Mouse (Mus musculus): Measurements from ENCODE around the gene Pigv. TPM values are rescaled to one million over a fixed set of nuclear protein-coding genes. Genes with fewer than 3 reads are reported as not detected.

Pigv gene
- total and polyA plus RNA-seq, 3 experiments, result 2.9 to 5.0 (median 3.7) TPM

DNA sequence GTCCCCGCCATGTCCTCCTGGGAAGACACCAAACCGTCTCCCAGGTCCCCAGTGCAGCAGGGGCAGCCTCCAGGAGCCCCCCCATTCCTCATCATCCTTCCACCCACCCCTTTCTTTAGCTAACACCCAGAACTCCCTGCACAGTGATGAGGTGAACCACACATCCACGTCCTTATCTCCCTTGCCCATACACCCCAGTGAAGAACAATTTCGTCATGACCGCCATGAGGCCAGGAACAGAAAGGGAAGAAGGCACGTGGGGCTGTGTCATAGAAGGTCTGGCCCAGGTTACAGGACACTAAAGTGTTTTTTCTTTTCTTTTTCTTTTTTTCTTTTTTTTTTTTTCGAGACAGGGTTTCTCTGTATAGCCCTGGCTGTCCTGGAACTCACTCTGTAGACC is 47.6 kb downstream of the Pigv start:
- no peak for DNase-seq (ENCODE audit: extremely low read depth)
- H3K27me3 ChIP-seq (replicated peaks), result no peaks in the 10 kb centered on the region
- H3K4me1 ChIP-seq (ENCODE audit: control insufficient read depth in 1 of 2, insufficient read depth in 2 of 2), result peaks cover 36 to 87% of the 10 kb centered on the region in 2 experiments
- dilution Hi-C loops (cut with MboI; ENCODE audit: extremely low pct_ligation_motif_present, extremely low pct_unique_long_range_greater_than_20kb, low sequenced_read_pairs) (no loop called here), in situ Hi-C loops (cut with MboI; ENCODE audit: low pct_ligation_motif_present, low pct_unique_long_range_greater_than_20kb, low sequenced_read_pairs) (no loop called here)
- no peak overlapping the region for H3K27ac ChIP-seq (ENCODE audit: insufficient read depth, low read depth)
- H3K9me3 ChIP-seq (replicated peaks; ENCODE audit: low read length), result no peaks in the 10 kb centered on the region
- H3K4me2 ChIP-seq (ENCODE audit: insufficient read depth, low read depth, poor library complexity, severe bottlenecking), result no peak overlapping the region
- H3K9ac ChIP-seq (ENCODE audit: insufficient read depth, low read depth), result no peak overlapping the region
- peaks cover 16 to 56% of the 10 kb centered on the region in 2 experiments for H3K36me3 ChIP-seq (replicated peaks in 1 of 2; ENCODE audit: control insufficient read depth in 1 of 2, insufficient read depth in 1 of 2, low read length in 1 of 2)
- TF ChIP-seq IRF4 (IDR thresholded peaks at IDR 0.05; ENCODE audit: low read depth, low read length), result no peak
- TF ChIP-seq ZNF384 (IDR thresholded peaks at IDR 0.05; ENCODE audit: low read depth, low read length), result no peak
- TF ChIP-seq CHD1 (IDR thresholded peaks at IDR 0.05; ENCODE audit: low read depth, low read length), result no peak
- no peak for TF ChIP-seq TCF12 (IDR thresholded peaks at IDR 0.05; ENCODE audit: low read depth, low read length)
- no peak for TF ChIP-seq ZMIZ1 (IDR thresholded peaks at IDR 0.05; ENCODE audit: low read depth, low read length)
- peaks cover 16% of the 10 kb centered on the region for H3K79me2 ChIP-seq (replicated peaks; ENCODE audit: control insufficient read depth, extremely low read depth, insufficient read depth, poor library complexity, severe bottlenecking)
- H3K4me3 ChIP-seq (replicated peaks in 1 of 3; ENCODE audit: low read depth in 2 of 3, low read length in 2 of 3, poor library complexity in 1 of 3), result no peak overlapping the region

DNA sequence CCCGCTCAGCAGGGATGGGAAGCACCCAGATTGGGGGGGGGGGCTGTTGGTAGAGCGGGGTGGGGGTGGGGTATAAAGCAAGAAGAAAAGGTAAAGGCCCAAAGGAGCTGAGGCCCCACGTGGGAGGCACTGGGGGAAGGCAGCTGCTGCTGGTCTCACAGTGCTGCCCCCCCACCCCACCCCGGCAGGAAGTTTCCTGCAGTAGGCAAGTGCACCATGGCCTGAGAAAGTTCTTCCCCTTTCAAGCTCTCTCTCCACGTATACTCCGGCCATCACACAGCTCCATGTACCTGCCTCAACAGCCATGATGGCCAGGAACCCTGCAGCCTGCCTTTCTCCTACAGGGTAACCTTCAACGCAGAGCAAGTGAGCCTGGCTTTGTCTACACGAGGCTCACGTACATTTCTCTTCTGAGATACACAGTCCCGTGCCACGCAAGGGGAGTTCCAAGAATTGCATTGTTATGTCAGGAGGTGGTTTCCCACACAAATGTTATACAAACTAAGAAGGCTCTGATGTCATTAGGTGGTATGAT is 50.2 kb downstream of the Pigv start:
- peak overlapping the region in 2 of 3 experiments; percentile 25 to 41 for H3K4me3 ChIP-seq (replicated peaks in 1 of 3; ENCODE audit: low read depth in 2 of 3, low read length in 2 of 3, poor library complexity in 1 of 3)
- H3K27me3 ChIP-seq (replicated peaks), result no peaks in the 10 kb centered on the region
- dilution Hi-C loops (cut with MboI; ENCODE audit: extremely low pct_ligation_motif_present, extremely low pct_unique_long_range_greater_than_20kb, low sequenced_read_pairs), result no loop called here
- no peak overlapping the region for H3K9ac ChIP-seq (ENCODE audit: insufficient read depth, low read depth)
- H3K27ac ChIP-seq (ENCODE audit: insufficient read depth, low read depth), result peak overlapping the region; percentile 96
- no peaks in the 10 kb centered on the region for H3K79me2 ChIP-seq (replicated peaks; ENCODE audit: control insufficient read depth, extremely low read depth, insufficient read depth, poor library complexity, severe bottlenecking)
- peak; percentile 73 for DNase-seq (ENCODE audit: extremely low read depth)
- peaks cover 16 to 62% of the 10 kb centered on the region in 2 experiments for H3K36me3 ChIP-seq (replicated peaks in 1 of 2; ENCODE audit: control insufficient read depth in 1 of 2, insufficient read depth in 1 of 2, low read length in 1 of 2)
- H3K4me1 ChIP-seq (ENCODE audit: control insufficient read depth in 1 of 2, insufficient read depth in 2 of 2), result peaks cover 35 to 72% of the 10 kb centered on the region in 2 experiments
- in situ Hi-C loops (cut with MboI; ENCODE audit: low pct_ligation_motif_present, low pct_unique_long_range_greater_than_20kb, low sequenced_read_pairs), result no loop called here
- H3K4me2 ChIP-seq (ENCODE audit: insufficient read depth, low read depth, poor library complexity, severe bottlenecking), result peak overlapping the region; percentile 74
- H3K9me3 ChIP-seq (replicated peaks; ENCODE audit: low read length), result no peaks in the 10 kb centered on the region
- peak; percentile 57; the same call in 1 of the 2 replicates for TF ChIP-seq CHD2 (IDR thresholded peaks at IDR 0.05; ENCODE audit: low read length)
- peak; percentile 61; the same call in 1 of the 2 replicates for TF ChIP-seq MEF2A (IDR thresholded peaks at IDR 0.05; ENCODE audit: borderline replicate concordance, low read depth, low read length)
- TF ChIP-seq NELFE (IDR thresholded peaks at IDR 0.05; ENCODE audit: low read depth, low read length), result no peak
- peak; percentile 46 for TF ChIP-seq IRF4 (IDR thresholded peaks at IDR 0.05; ENCODE audit: low read depth, low read length)
- TF ChIP-seq ZNF384 (IDR thresholded peaks at IDR 0.05; ENCODE audit: low read depth, low read length), result peak; percentile 18; the same call in 1 of the 2 replicates
- no peak for TF ChIP-seq UBTF (IDR thresholded peaks at IDR 0.05; ENCODE audit: low read depth, low read length)
- no peak for TF ChIP-seq ZC3H11A (IDR thresholded peaks at IDR 0.05; ENCODE audit: low read depth, low read length)
- TF ChIP-seq ZKSCAN1 (IDR thresholded peaks at IDR 0.05; ENCODE audit: borderline replicate concordance, low read depth, low read length), result no peak
- peak; percentile 99 for TF ChIP-seq BHLHE40 (IDR thresholded peaks at IDR 0.05; ENCODE audit: low read depth, low read length)
- TF ChIP-seq MAX (IDR thresholded peaks at IDR 0.05; ENCODE audit: low read length), result peak; percentile 58; the same call in 1 of the 2 replicates
- peak; percentile 68 for TF ChIP-seq MAZ (IDR thresholded peaks at IDR 0.05; ENCODE audit: low read depth, low read length)
- peak; percentile 72; the same call in 1 of the 2 replicates for TF ChIP-seq RCOR1 (conservative IDR thresholded peaks at IDR 0.05; ENCODE audit: low read depth, low read length)
- TF ChIP-seq EP300 (IDR thresholded peaks at IDR 0.05; ENCODE audit: low read length), result peak; percentile 34
- TF ChIP-seq MYC (IDR thresholded peaks at IDR 0.05; ENCODE audit: low read depth, low read length), result peak; percentile 49; the same call in 1 of the 2 replicates
- 0 out of 2 replicates have a peak, but pooled peaks have one; percentile 65 for TF ChIP-seq POLR2AphosphoS2 (IDR thresholded peaks at IDR 0.05; ENCODE audit: low read depth, low read length)
- TF ChIP-seq E2F4 (IDR thresholded peaks at IDR 0.05; ENCODE audit: insufficient replicate concordance, low read depth, low read length), result no peak
- no peak; the same call in 1 of the 2 replicates for TF ChIP-seq HCFC1 (IDR thresholded peaks at IDR 0.05; ENCODE audit: low read depth, low read length)
- no peak for TF ChIP-seq TBP (conservative IDR thresholded peaks at IDR 0.05; ENCODE audit: low read depth, low read length)
- TF ChIP-seq USF1 (IDR thresholded peaks at IDR 0.05; ENCODE audit: low read depth, low read length), result peak; percentile 27
- peak; percentile 37; the same call in 1 of the 2 replicates for TF ChIP-seq CHD1 (IDR thresholded peaks at IDR 0.05; ENCODE audit: low read depth, low read length)
- 0 out of 2 replicates have a peak, but pooled peaks have one; percentile 26 for TF ChIP-seq KAT2A (IDR thresholded peaks at IDR 0.05; ENCODE audit: insufficient replicate concordance, low read length)
- TF ChIP-seq JUN (IDR thresholded peaks at IDR 0.05; ENCODE audit: insufficient read depth, low read depth, low read length), result no peak
- 0 out of 2 replicates have a peak, but pooled peaks have one; percentile 29 for TF ChIP-seq NRF1 (IDR thresholded peaks at IDR 0.05; ENCODE audit: low read depth, low read length)
- no peak for TF ChIP-seq POLR2A (IDR thresholded peaks at IDR 0.05; ENCODE audit: low read depth, low read length)
- peak; percentile 67 for TF ChIP-seq TCF12 (IDR thresholded peaks at IDR 0.05; ENCODE audit: low read depth, low read length)
- peak; percentile 97 for TF ChIP-seq ETS1 (conservative IDR thresholded peaks at IDR 0.05; ENCODE audit: low read depth, low read length)
- TF ChIP-seq MXI1 (IDR thresholded peaks at IDR 0.05; ENCODE audit: low read depth, low read length), result peak; percentile 50; the same call in 1 of the 2 replicates
- TF ChIP-seq CTCF (conservative IDR thresholded peaks at IDR 0.05 in 1 of 2, IDR thresholded peaks at IDR 0.05 in 1 of 2; ENCODE audit: low read depth in 2 of 2, low read length in 2 of 2), result no peak
- TF ChIP-seq PAX5 (IDR thresholded peaks at IDR 0.05; ENCODE audit: low read length), result no peak
- no peak for TF ChIP-seq JUND (conservative IDR thresholded peaks at IDR 0.05; ENCODE audit: low read depth, low read length)

All from CH12.LX (cell line).